Comparison of ENCODE assay signal across 8 mouse cellular contexts in genomic region chr13:83714466-83715307, GRCm38 (mm10).
A peak's percentile ranks its signal among the peaks of the same experiment; 100 is the strongest.
DNase-seq lines count a peak whose midpoint lies in the region; ATAC-seq and TF ChIP-seq lines count a peak whose summit lies in the region.

No protein-coding gene starts in this region.

- no peak overlapping the region for H3K27ac ChIP-seq in ES-E14 (ENCODE audit: insufficient read depth, low read depth, low read length, poor library complexity, severe bottlenecking)
- peak overlapping the region; percentile 100 for H3K27ac ChIP-seq in forebrain, postnatal 0 days (ENCODE audit: low read depth, low read length)
- no peak overlapping the region for H3K27ac ChIP-seq in lung, embryonic 16.5 days (ENCODE audit: low read length)

- no peak overlapping the region for H3K9ac ChIP-seq in ES-E14 (ENCODE audit: insufficient read depth, low read depth, low read length, poor library complexity, severe bottlenecking)
- peak overlapping the region; percentile 100 for H3K9ac ChIP-seq in forebrain, postnatal 0 days
- no peak overlapping the region for H3K9ac ChIP-seq in lung, embryonic 16.5 days (ENCODE audit: low read length)

- peak; percentile 88 for ATAC-seq in forebrain, postnatal 0 days
- ATAC-seq in lung, embryonic 16.5 days (ENCODE audit: low read depth): peak; percentile 82

- TF ChIP-seq CTCF in forebrain, postnatal 0 days (IDR thresholded peaks at IDR 0.05; ENCODE audit: low read depth): peak; percentile 98

- no peak for DNase-seq in ES-E14 (ENCODE audit: low read depth, low spot score)
- DNase-seq in cerebellum, adult 11-12 months: peak; percentile 97
- DNase-seq in forebrain, postnatal 0 days: peak; percentile 97
- DNase-seq in heart, postnatal 4 days: peak; percentile 88
- peak; percentile 95 to 97 for DNase-seq in layer of hippocampus, adult 8-10 months (ENCODE audit: low spot score in 2 of 2)
- peak; percentile 53 for DNase-seq in ovary, postnatal 10 days (ENCODE audit: low spot score)
- DNase-seq in thymus, postnatal 0 days (ENCODE audit: low spot score): peak; percentile 57

- peaks cover 2 to 14% of the 10 kb centered on the region in 2 experiments; a peak in 3 of 4 replicates for H3K4me1 ChIP-seq in ES-E14 (ENCODE audit: control insufficient read depth in 2 of 2, insufficient read depth in 2 of 2, low read length in 2 of 2, poor library complexity in 1 of 2)
- H3K4me1 ChIP-seq in forebrain, postnatal 0 days (ENCODE audit: insufficient read depth): peaks cover 16% of the 10 kb centered on the region; the same call in 1 of the 2 replicates
- H3K4me1 ChIP-seq in lung, embryonic 16.5 days (replicated peaks; ENCODE audit: control insufficient read depth, insufficient read depth, low read length): no peaks in the 10 kb centered on the region; the same call in 1 of the 2 replicates

- peak overlapping the region; percentile 71 for H3K4me2 ChIP-seq in forebrain, postnatal 0 days (ENCODE audit: low read depth)
- no peak overlapping the region for H3K4me2 ChIP-seq in lung, embryonic 16.5 days (ENCODE audit: low read depth, low read length)

- H3K27me3 ChIP-seq in forebrain, postnatal 0 days (ENCODE audit: insufficient read depth, low read length): no peaks in the 10 kb centered on the region
- peaks cover 66% of the 10 kb centered on the region for H3K27me3 ChIP-seq in lung, embryonic 16.5 days (ENCODE audit: control insufficient read depth, insufficient read depth, low read depth, low read length)

- H3K9me3 ChIP-seq in ES-E14 (ENCODE audit: control insufficient read depth, insufficient read depth, low read depth, low read length): no peaks in the 10 kb centered on the region
- H3K9me3 ChIP-seq in forebrain, postnatal 0 days (ENCODE audit: low read length): no peaks in the 10 kb centered on the region
- no peaks in the 10 kb centered on the region for H3K9me3 ChIP-seq in lung, embryonic 16.5 days (ENCODE audit: control insufficient read depth, low read length)

- H3K4me3 ChIP-seq in ES-E14 (ENCODE audit: insufficient read depth in 1 of 2, low read depth in 1 of 2, low read length in 2 of 2, poor library complexity in 1 of 2, severe bottlenecking in 1 of 2): peak overlapping the region in 1 of 2 experiments; percentile 29; a peak in 2 of 4 replicates
- H3K4me3 ChIP-seq in forebrain, postnatal 0 days (ENCODE audit: low read depth, low read length): peak overlapping the region; percentile 67
- peak overlapping the region; percentile 16; the same call in 1 of the 2 replicates for H3K4me3 ChIP-seq in lung, embryonic 16.5 days (ENCODE audit: low read length)

- no peaks in the 10 kb centered on the region for H3K36me3 ChIP-seq in ES-E14 (ENCODE audit: control insufficient read depth, insufficient read depth, low read length, poor library complexity, severe bottlenecking)
- H3K36me3 ChIP-seq in forebrain, postnatal 0 days (ENCODE audit: insufficient read depth): no peaks in the 10 kb centered on the region
- H3K36me3 ChIP-seq in lung, embryonic 16.5 days (ENCODE audit: control insufficient read depth, insufficient read depth, low read length): no peaks in the 10 kb centered on the region

- in situ Hi-C loops in ES-E14 (cut with MboI; ENCODE audit: low sequenced_read_pairs in 2 of 2, unreplicated experiment in 2 of 2): loop anchor here (5.0 to 25.0 kb wide), 2 partner anchors 633 to 1048 kb away; no protein-coding TSS in a partner anchor

- WGBS in forebrain, postnatal 0 days: 3% methylated on average over 22 of the region's 22 CpGs
- WGBS in lung, embryonic 16.5 days: 1% methylated on average over 22 of the region's 22 CpGs

TF ChIP-seq in ES-E14, 5 proteins besides CTCF, POLR2A, EP300 and RAD21:
- TF ChIP-seq ZC3H11A (IDR thresholded peaks at IDR 0.05; ENCODE audit: borderline replicate concordance, low read depth, low read length): peak; percentile 77
- no peak for TF ChIP-seq CHD2 (IDR thresholded peaks at IDR 0.05; ENCODE audit: low read depth, low read length)
- TF ChIP-seq MAFK (IDR thresholded peaks at IDR 0.05; ENCODE audit: insufficient read depth, low read depth, low read length): no peak
- no peak for TF ChIP-seq ZNF384 (IDR thresholded peaks at IDR 0.05; ENCODE audit: low read depth, low read length)
- TF ChIP-seq HCFC1 (IDR thresholded peaks at IDR 0.05; ENCODE audit: borderline replicate concordance, insufficient read depth, low read length): no peak
